Mouse (Mus musculus): Measurements from ENCODE around the gene Gpn2. TPM values are rescaled to one million over a fixed set of nuclear protein-coding genes. Genes with fewer than 3 reads are reported as not detected.

Gene Gpn2
- polyA plus RNA-seq, 1 experiment from 2014 or later, result 24.8 TPM

DNA sequence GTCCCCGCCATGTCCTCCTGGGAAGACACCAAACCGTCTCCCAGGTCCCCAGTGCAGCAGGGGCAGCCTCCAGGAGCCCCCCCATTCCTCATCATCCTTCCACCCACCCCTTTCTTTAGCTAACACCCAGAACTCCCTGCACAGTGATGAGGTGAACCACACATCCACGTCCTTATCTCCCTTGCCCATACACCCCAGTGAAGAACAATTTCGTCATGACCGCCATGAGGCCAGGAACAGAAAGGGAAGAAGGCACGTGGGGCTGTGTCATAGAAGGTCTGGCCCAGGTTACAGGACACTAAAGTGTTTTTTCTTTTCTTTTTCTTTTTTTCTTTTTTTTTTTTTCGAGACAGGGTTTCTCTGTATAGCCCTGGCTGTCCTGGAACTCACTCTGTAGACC is 40.7 kb downstream of the Gpn2 start:
- no peaks in the 10 kb centered on the region for H3K27me3 ChIP-seq (replicated peaks; ENCODE audit: control insufficient read depth, insufficient read depth, low read length)
- no peak overlapping the region for H3K9ac ChIP-seq (ENCODE audit: low read depth, low read length)
- ATAC-seq (replicated peaks; ENCODE audit: low FRiP score), result peak; percentile 84
- DNase-seq (ENCODE audit: low spot score), result no peak
- no peak overlapping the region for H3K4me2 ChIP-seq
- WGBS, result 61% methylated on average over 7 of the region's 7 CpGs
- no peak overlapping the region for H3K4me3 ChIP-seq (ENCODE audit: low read depth, low read length)
- H3K4me1 ChIP-seq (replicated peaks; ENCODE audit: control insufficient read depth, insufficient read depth, low read length), result peaks cover 20% of the 10 kb centered on the region
- no peaks in the 10 kb centered on the region for H3K9me3 ChIP-seq (ENCODE audit: control insufficient read depth, low read length)
- no peak overlapping the region; the same call in 1 of the 2 replicates for H3K27ac ChIP-seq (ENCODE audit: low read depth, low read length)
- peaks cover 4% of the 10 kb centered on the region; the same call in 1 of the 2 replicates for H3K36me3 ChIP-seq (ENCODE audit: control insufficient read depth, insufficient read depth, low read length)

DNA sequence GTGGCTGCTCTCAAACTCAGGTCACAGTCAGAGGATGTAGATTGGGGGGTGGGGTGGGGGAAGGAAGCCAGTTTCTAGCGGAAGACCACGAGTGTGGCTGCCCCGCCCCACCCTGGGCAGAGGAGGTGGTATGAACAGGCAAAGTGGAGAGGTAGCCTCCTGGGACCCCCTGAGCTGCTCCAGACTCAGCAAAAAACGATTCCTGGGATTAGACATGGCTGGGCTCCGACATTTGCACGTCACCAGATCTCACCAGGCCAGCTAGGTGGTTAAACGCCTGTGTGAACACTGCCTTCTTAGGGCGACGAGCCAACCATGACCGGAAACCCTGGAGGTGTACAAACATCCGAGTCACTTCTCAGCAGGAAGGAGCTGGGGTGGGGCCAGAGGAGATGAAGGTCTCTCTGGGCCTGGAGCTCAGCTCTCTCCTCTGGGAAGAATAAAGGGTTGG is 41.5 kb downstream of the Gpn2 start:
- no peaks in the 10 kb centered on the region for H3K9me3 ChIP-seq (ENCODE audit: control insufficient read depth, low read length)
- H3K4me1 ChIP-seq (replicated peaks; ENCODE audit: control insufficient read depth, insufficient read depth, low read length), result peaks cover 20% of the 10 kb centered on the region
- peak; percentile 35; the same call in 1 of the 2 replicates for ATAC-seq (replicated peaks; ENCODE audit: low FRiP score)
- 0 out of 2 replicates have a peak overlapping the region, but pooled peaks have one; percentile 7 for H3K9ac ChIP-seq (ENCODE audit: low read depth, low read length)
- H3K27ac ChIP-seq (ENCODE audit: low read depth, low read length), result peak overlapping the region; percentile 23; the same call in 1 of the 2 replicates
- H3K4me3 ChIP-seq (ENCODE audit: low read depth, low read length), result no peak overlapping the region
- H3K4me2 ChIP-seq, result no peak overlapping the region
- no peaks in the 10 kb centered on the region for H3K27me3 ChIP-seq (replicated peaks; ENCODE audit: control insufficient read depth, insufficient read depth, low read length)
- no peak for DNase-seq (ENCODE audit: low spot score)
- peaks cover 4% of the 10 kb centered on the region; the same call in 1 of the 2 replicates for H3K36me3 ChIP-seq (ENCODE audit: control insufficient read depth, insufficient read depth, low read length)
- WGBS, result 42% methylated on average over 11 of the region's 11 CpGs

DNA sequence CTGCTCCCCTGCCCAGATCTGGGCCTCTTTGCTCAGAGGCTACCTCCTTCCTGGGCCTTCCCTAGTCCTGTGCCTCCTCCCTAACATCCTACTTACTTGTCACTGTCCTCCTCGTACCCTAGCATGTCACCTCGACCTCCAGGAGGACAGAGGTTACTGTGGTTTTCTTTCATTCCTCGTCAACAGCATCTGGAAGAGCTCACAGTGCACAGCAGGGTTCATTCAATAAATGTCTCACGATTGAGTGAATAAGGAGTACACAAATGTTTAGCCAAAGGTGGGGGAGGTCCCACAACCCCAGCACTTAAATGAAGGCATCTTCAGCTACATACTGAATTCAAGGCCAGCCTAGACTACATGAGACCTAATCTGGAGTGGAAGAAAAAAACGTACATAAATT is 42.1 kb downstream of the Gpn2 start:
- no peak; the same call in 1 of the 2 replicates for ATAC-seq (replicated peaks; ENCODE audit: low FRiP score)
- WGBS, result 55% methylated on average over 5 of the region's 5 CpGs
- Histone ChIP-seq H3K27ac (ENCODE audit: low read depth, low read length) (peak overlapping the region; percentile 23; the same call in 1 of the 2 replicates), H3K4me2 (no peak overlapping the region), H3K27me3 (replicated peaks; ENCODE audit: control insufficient read depth, insufficient read depth, low read length) (no peaks in the 10 kb centered on the region), H3K4me1 (replicated peaks; ENCODE audit: control insufficient read depth, insufficient read depth, low read length) (peaks cover 22% of the 10 kb centered on the region), H3K9ac (ENCODE audit: low read depth, low read length) (no peak overlapping the region), H3K36me3 (ENCODE audit: control insufficient read depth, insufficient read depth, low read length) (peaks cover 4% of the 10 kb centered on the region; the same call in 1 of the 2 replicates), H3K4me3 (ENCODE audit: low read depth, low read length) (no peak overlapping the region), H3K9me3 (ENCODE audit: control insufficient read depth, low read length) (no peaks in the 10 kb centered on the region)
- DNase-seq (ENCODE audit: low spot score), result no peak

DNA sequence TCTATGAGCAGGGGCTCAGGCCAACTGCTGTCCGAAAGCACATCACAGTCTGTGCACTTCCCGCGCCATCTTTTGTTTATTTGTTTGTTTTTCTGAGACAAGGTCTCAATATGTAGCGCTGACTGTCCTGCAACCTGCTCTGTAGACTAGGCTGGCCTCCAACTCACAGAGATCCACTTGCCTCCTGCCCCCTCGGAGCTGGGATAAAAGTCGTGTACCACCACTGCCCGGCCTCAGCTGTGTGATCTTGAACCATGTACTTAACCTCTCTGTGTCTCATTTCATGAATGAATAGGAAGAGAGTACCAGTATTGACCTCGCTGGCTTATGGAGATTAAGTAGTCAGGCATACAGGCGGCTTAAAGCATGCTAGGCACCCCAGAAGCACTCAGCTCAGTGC is 42.5 kb downstream of the Gpn2 start:
- no peaks in the 10 kb centered on the region for H3K9me3 ChIP-seq (ENCODE audit: control insufficient read depth, low read length)
- 85% methylated on average over 9 of the region's 9 CpGs for WGBS
- H3K4me3 ChIP-seq (ENCODE audit: low read depth, low read length), result no peak overlapping the region
- no peaks in the 10 kb centered on the region for H3K27me3 ChIP-seq (replicated peaks; ENCODE audit: control insufficient read depth, insufficient read depth, low read length)
- peaks cover 22% of the 10 kb centered on the region for H3K4me1 ChIP-seq (replicated peaks; ENCODE audit: control insufficient read depth, insufficient read depth, low read length)
- no peak overlapping the region; the same call in 1 of the 2 replicates for H3K27ac ChIP-seq (ENCODE audit: low read depth, low read length)
- no peak overlapping the region for H3K9ac ChIP-seq (ENCODE audit: low read depth, low read length)
- ATAC-seq (replicated peaks; ENCODE audit: low FRiP score), result no peak
- DNase-seq (ENCODE audit: low spot score), result no peak
- no peak overlapping the region for H3K4me2 ChIP-seq
- peaks cover 4% of the 10 kb centered on the region; the same call in 1 of the 2 replicates for H3K36me3 ChIP-seq (ENCODE audit: control insufficient read depth, insufficient read depth, low read length)

DNA sequence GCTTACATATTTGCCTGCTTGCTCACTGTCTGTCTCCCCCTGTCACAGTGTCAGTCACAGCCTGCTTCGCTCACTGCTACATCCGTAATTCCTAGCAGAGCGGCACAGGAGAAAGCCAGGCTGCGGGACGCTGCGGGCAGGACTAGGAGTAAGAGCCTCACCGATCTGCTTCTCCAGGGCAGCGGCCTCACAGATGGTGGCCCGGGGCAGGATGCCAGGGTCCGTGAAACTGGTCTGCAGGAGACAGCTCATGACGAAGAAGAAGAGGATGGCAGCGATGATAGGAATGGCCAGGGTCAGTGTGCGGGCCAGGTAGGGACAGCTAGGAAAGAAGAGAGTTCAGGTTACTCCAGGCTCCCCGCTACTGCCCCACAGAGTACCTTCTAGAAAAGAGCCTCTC is 42.9 kb downstream of the Gpn2 start:
- no peak overlapping the region for H3K9ac ChIP-seq (ENCODE audit: low read depth, low read length)
- WGBS, result 91% methylated on average over 14 of the region's 14 CpGs
- DNase-seq (ENCODE audit: low spot score), result no peak

DNA sequence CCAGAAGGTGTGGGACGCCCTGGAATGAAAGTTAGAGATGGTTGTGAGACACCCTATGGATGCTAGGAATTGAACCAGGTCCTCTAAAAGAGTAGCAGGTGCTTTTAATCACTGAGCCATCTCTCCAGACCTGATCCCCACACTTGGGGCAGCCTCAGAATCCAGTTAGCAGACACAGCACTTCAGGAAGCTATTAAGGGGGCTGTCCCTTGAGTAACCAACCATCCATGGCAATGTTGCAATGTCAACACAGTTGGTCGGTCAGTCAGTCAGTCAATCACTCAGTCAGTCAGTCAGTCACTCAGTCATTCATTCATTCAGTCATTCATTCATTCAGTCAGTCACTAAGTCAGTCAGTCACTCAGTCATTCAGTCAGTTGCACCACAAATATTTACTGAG is 44.4 kb downstream of the Gpn2 start:
- no peaks in the 10 kb centered on the region for H3K27me3 ChIP-seq (replicated peaks; ENCODE audit: control insufficient read depth, insufficient read depth, low read length)
- DNase-seq (ENCODE audit: low spot score), result no peak
- whole genome bisulfite sequencing, result 72% methylated on average over 2 of the region's 2 CpGs
- H3K4me3 ChIP-seq (ENCODE audit: low read depth, low read length), result no peak overlapping the region
- H3K9ac ChIP-seq (ENCODE audit: low read depth, low read length), result no peak overlapping the region
- H3K27ac ChIP-seq (ENCODE audit: low read depth, low read length), result no peak overlapping the region
- peaks cover 30% of the 10 kb centered on the region for H3K4me1 ChIP-seq (replicated peaks; ENCODE audit: control insufficient read depth, insufficient read depth, low read length)
- no peaks in the 10 kb centered on the region for H3K9me3 ChIP-seq (ENCODE audit: control insufficient read depth, low read length)
- peaks cover 4% of the 10 kb centered on the region; the same call in 1 of the 2 replicates for H3K36me3 ChIP-seq (ENCODE audit: control insufficient read depth, insufficient read depth, low read length)
- ATAC-seq (replicated peaks; ENCODE audit: low FRiP score), result no peak
- no peak overlapping the region for H3K4me2 ChIP-seq

More for the DNA sequence above, 42.9 kb downstream of the Gpn2 start:
- Histone ChIP-seq H3K4me3 (ENCODE audit: low read depth, low read length) (no peak overlapping the region), H3K27me3 (replicated peaks; ENCODE audit: control insufficient read depth, insufficient read depth, low read length) (no peaks in the 10 kb centered on the region), H3K9me3 (ENCODE audit: control insufficient read depth, low read length) (no peaks in the 10 kb centered on the region), H3K36me3 (ENCODE audit: control insufficient read depth, insufficient read depth, low read length) (peaks cover 4% of the 10 kb centered on the region; the same call in 1 of the 2 replicates), H3K4me2 (no peak overlapping the region), H3K4me1 (replicated peaks; ENCODE audit: control insufficient read depth, insufficient read depth, low read length) (peaks cover 26% of the 10 kb centered on the region), H3K27ac (ENCODE audit: low read depth, low read length) (no peak overlapping the region)
- ATAC-seq (replicated peaks; ENCODE audit: low FRiP score), result no peak

DNA sequence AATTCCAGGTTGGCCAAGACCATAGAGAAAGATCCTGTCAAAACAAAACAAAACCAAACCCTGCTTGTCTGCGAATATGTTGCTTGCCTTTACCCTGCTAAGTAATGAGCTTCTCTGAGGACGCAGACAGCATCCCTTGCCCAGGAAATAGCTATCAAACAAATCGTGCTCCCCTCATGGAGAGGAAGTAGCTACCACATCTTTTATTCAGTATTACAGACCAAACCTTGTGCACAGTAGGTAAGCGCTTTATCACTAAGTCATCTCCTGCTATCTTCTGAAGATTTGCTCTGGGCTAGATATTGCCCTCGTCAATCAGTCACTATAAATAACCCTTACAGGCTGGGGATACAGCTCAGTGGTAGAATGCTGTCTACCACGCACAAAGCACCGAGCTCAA is 45.0 kb downstream of the Gpn2 start:
- 75% methylated on average over 7 of the region's 7 CpGs for WGBS
- H3K4me3 ChIP-seq (ENCODE audit: low read depth, low read length), result no peak overlapping the region
- H3K9ac ChIP-seq (ENCODE audit: low read depth, low read length), result no peak overlapping the region
- no peak overlapping the region for H3K4me2 ChIP-seq
- no peaks in the 10 kb centered on the region for H3K27me3 ChIP-seq (replicated peaks; ENCODE audit: control insufficient read depth, insufficient read depth, low read length)
- ATAC-seq (replicated peaks; ENCODE audit: low FRiP score), result no peak
- no peak for DNase-seq (ENCODE audit: low spot score)
- peaks cover 34% of the 10 kb centered on the region for H3K4me1 ChIP-seq (replicated peaks; ENCODE audit: control insufficient read depth, insufficient read depth, low read length)
- peaks cover 4% of the 10 kb centered on the region; the same call in 1 of the 2 replicates for H3K36me3 ChIP-seq (ENCODE audit: control insufficient read depth, insufficient read depth, low read length)
- H3K27ac ChIP-seq (ENCODE audit: low read depth, low read length), result no peak overlapping the region
- no peaks in the 10 kb centered on the region for H3K9me3 ChIP-seq (ENCODE audit: control insufficient read depth, low read length)

DNA sequence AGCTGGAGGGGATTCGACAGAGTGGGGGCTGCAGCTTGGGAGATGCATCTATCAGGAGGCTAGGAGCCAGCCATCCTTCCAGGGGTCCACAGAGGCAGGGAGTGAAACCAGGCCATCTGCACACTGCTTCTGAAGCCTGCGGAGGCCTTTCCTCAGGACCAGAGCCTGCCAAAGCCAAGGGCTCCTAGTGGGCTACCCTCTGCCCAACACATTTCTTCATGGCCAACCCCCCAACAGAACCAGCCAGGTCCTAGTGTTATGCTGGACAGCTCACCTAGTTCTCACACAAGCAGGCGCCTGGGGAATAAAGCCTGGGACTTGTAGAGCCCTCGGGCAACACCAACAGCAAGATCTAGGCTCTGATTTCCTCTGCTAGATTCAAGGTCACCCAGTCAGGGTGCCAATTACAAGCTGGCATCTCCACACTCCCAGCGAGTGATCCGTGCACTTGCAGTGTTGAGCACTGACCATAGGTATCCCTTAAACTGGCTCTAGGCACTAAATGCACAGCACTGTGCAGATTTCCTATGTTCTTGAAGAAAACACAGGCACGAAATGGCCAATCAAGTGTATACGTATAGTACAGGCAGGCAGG is 46.3 kb downstream of the Gpn2 start:
- no peak overlapping the region for H3K4me2 ChIP-seq
- peaks cover 24% of the 10 kb centered on the region for H3K4me1 ChIP-seq (replicated peaks; ENCODE audit: control insufficient read depth, insufficient read depth, low read length)
- no peak overlapping the region for H3K9ac ChIP-seq (ENCODE audit: low read depth, low read length)

More for the DNA sequence above, 46.3 kb downstream of the Gpn2 start:
- Histone ChIP-seq H3K36me3 (ENCODE audit: control insufficient read depth, insufficient read depth, low read length) (peaks cover 4% of the 10 kb centered on the region; the same call in 1 of the 2 replicates), H3K9me3 (ENCODE audit: control insufficient read depth, low read length) (no peaks in the 10 kb centered on the region), H3K27me3 (replicated peaks; ENCODE audit: control insufficient read depth, insufficient read depth, low read length) (no peaks in the 10 kb centered on the region), H3K4me3 (ENCODE audit: low read depth, low read length) (no peak overlapping the region), H3K27ac (ENCODE audit: low read depth, low read length) (no peak overlapping the region; the same call in 1 of the 2 replicates)
- 89% methylated on average over 8 of the region's 8 CpGs for WGBS
- DNase-seq (ENCODE audit: low spot score) (no peak), ATAC-seq (replicated peaks; ENCODE audit: low FRiP score) (no peak)

Data from liver, embryonic 11.5 days (tissue).